Mouse (Mus musculus) limb, embryonic 15.5 days (tissue): Measurements from ENCODE around the gene Tubg2. TPM values are rescaled to one million over a fixed set of nuclear protein-coding genes. Genes with fewer than 3 reads are reported as not detected.
"Not testable (repeated sequence)": the region's sequence is repeated elsewhere in the genome, so short reads cannot be mapped to it uniquely, and the experiment has no call there.

ENCODE experiments used
- ATAC-seq: fragments of 200-750 bp; cut with Nextera tagmentation; 2 replicates; pipeline ENCODE4 v1.8.0; 2017; ENCODE audit warnings: low read depth, moderate TSS enrichment; ENCODE audit not compliant: insufficient number of reproducible peaks, low FRiP score, low TSS enrichment
- H3K27ac ChIP-seq: fragments of 300-500 bp; sonication (generic); 2 replicates; pipeline ENCODE4 v1.5.1; 2015; ENCODE audit warnings: moderate library complexity, mild to moderate bottlenecking, inconsistent platforms
- H3K27me3 ChIP-seq: fragments of 300-500 bp; sonication (generic); 2 replicates; pipeline ENCODE4 v1.6.1; 2015; ENCODE audit warnings: inconsistent platforms
- H3K36me3 ChIP-seq: fragments of 300-500 bp; sonication (generic); 2 replicates; pipeline ENCODE4 v1.6.1; 2015; ENCODE audit warnings: inconsistent platforms
- H3K4me1 ChIP-seq: fragments of 300-500 bp; sonication (generic); 2 replicates; pipeline ENCODE4 v1.6.1; 2015; ENCODE audit warnings: inconsistent platforms
- H3K4me2 ChIP-seq: fragments of 300-500 bp; sonication (generic); 2 replicates; pipeline ENCODE4 v1.6.1; 2015; ENCODE audit warnings: mild to moderate bottlenecking, inconsistent platforms
- H3K4me3 ChIP-seq: fragments of 300-500 bp; sonication (generic); 2 replicates; pipeline ENCODE4 v1.5.1; 2015; ENCODE audit warnings: mild to moderate bottlenecking, inconsistent platforms
- H3K9ac ChIP-seq: fragments of 300-500 bp; sonication (generic); 2 replicates; pipeline ENCODE4 v1.6.1; 2015; ENCODE audit warnings: inconsistent platforms
- H3K9me3 ChIP-seq: fragments of 300-500 bp; sonication (generic); 2 replicates; pipeline ENCODE4 v1.6.1; 2016; ENCODE audit warnings: inconsistent platforms
- WGBS: fragments of 180-500 bp; shearing (Covaris S2); methylation state at CpG from one replicate; pipeline ENCODE4 v1.1.7; 2015; 5-methylcytosine and 5-hydroxymethylcytosine counted together
- polyA plus RNA-seq: library from polyadenylated mRNA; unstranded; fragments of >200 nt; fragmentation: Nextera tagmentation; extraction: Ambion mirVana; gene quantifications from 2 replicates; pipeline ENCODE4 v1.2.1, GENCODE M21; 2015

Tubg2 gene
- polyA plus RNA-seq, 1 experiment from 2014 or later: 6.8 TPM

GRCm38 (mm10) chr11:101141088-101141487 lies 14.6 kb upstream of the Tubg2 start:
- Histone ChIP-seq H3K36me3 (no peaks in the 10 kb centered on the region), H3K9ac (no peak overlapping the region), H3K4me2 (no peak overlapping the region), H3K4me1 (peaks cover 16% of the 10 kb centered on the region; the same call in 1 of the 2 replicates), H3K4me3 (no peak overlapping the region), H3K27me3 (peaks cover 4% of the 10 kb centered on the region; the same call in 1 of the 2 replicates), H3K9me3 (no peaks in the 10 kb centered on the region), H3K27ac (no peak overlapping the region)
- no peak for ATAC-seq
- WGBS: 84% methylated on average over 8 of the region's 8 CpGs

DNA sequence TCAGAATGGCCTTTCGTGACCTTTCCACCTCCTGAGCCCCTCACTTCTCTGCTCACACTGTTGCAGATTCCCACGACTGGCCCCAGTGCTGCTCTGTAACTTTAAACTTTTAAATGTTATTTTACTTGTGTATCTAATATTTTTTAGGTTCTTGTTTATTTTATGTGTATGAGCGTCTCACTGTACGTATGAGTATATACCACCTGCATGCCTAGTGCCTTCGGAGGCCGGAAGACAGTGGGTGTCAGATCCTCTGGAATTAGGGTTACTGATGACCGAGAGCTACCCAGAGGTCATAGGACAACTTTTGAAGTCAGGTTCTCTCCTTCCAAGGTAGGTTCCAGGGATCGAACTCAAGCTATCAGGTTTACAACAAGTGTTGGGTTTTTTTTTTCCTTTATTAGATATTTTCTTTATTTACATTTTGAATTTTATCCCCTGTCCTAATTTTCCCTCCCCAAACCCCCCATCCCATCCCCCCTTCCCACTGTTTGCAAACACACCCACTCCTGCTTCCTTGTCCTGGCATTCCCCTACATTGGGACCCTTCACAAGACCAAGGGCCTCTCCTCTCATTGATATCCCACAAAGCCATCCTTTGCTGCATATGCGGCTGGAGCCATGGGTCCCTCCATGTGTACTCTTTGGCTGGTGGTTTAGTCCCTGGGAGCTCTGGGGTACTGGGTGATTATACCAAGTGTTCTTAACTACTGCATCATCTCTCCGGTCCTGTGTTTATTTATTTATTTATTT lies 13.3 kb upstream of the Tubg2 start:
- ATAC-seq: no peak

GRCm38 (mm10) chr11:101143338-101144225 lies 12.1 kb upstream of the Tubg2 start:
- no peak for ATAC-seq
- 23% methylated on average over 19 of the region's 19 CpGs for WGBS

More for the DNA sequence above, 13.3 kb upstream of the Tubg2 start:
- peaks cover 4% of the 10 kb centered on the region; the same call in 1 of the 2 replicates for H3K27me3 ChIP-seq
- no peak overlapping the region for H3K9ac ChIP-seq
- H3K4me3 ChIP-seq: no peak overlapping the region
- H3K4me2 ChIP-seq: no peak overlapping the region
- no peaks in the 10 kb centered on the region for H3K36me3 ChIP-seq
- H3K4me1 ChIP-seq: peaks cover 16% of the 10 kb centered on the region; the same call in 1 of the 2 replicates
- 87% methylated on average over 10 of the region's 10 CpGs for WGBS
- no peaks in the 10 kb centered on the region for H3K9me3 ChIP-seq
- no peak overlapping the region for H3K27ac ChIP-seq

DNA sequence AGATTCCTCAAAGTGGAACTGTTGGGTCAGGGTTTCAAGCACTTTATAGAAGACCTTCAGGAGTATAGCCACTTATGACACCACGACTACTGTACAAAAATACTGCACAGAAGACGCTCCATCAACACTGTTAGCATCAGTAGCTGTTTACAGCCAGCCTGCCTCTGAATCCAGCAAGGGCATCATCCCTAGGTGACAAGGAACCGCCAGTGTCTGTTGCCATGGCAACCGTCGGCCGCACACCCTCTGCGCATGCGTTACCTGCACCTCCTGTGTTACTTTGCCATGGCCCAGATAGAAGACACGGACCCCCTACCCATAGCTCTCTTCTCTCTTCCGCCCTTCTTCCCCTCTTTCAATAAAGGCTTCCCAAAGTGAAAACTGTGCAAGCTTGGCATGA lies 9.3 kb upstream of the Tubg2 start:
- no peaks in the 10 kb centered on the region for H3K9me3 ChIP-seq
- no peak for ATAC-seq
- H3K9ac ChIP-seq: no peak overlapping the region
- no peak overlapping the region for H3K4me2 ChIP-seq
- 31% methylated on average over 10 of the region's 10 CpGs for WGBS
- H3K27me3 ChIP-seq: no peaks in the 10 kb centered on the region
- H3K27ac ChIP-seq: no peak overlapping the region
- H3K4me3 ChIP-seq: no peak overlapping the region
- H3K4me1 ChIP-seq: peaks cover 15% of the 10 kb centered on the region
- no peaks in the 10 kb centered on the region for H3K36me3 ChIP-seq

More at GRCm38 (mm10) chr11:101143338-101144225, 12.1 kb upstream of the Tubg2 start:
- H3K27ac ChIP-seq: no peak overlapping the region
- peaks cover 4% of the 10 kb centered on the region; the same call in 1 of the 2 replicates for H3K27me3 ChIP-seq
- H3K36me3 ChIP-seq: no peaks in the 10 kb centered on the region
- H3K9me3 ChIP-seq: no peaks in the 10 kb centered on the region
- H3K4me1 ChIP-seq: peaks cover 16% of the 10 kb centered on the region; the same call in 1 of the 2 replicates
- H3K4me3 ChIP-seq: peak overlapping the region; percentile 16
- H3K9ac ChIP-seq: no peak overlapping the region
- peak overlapping the region; percentile 36 for H3K4me2 ChIP-seq

DNA sequence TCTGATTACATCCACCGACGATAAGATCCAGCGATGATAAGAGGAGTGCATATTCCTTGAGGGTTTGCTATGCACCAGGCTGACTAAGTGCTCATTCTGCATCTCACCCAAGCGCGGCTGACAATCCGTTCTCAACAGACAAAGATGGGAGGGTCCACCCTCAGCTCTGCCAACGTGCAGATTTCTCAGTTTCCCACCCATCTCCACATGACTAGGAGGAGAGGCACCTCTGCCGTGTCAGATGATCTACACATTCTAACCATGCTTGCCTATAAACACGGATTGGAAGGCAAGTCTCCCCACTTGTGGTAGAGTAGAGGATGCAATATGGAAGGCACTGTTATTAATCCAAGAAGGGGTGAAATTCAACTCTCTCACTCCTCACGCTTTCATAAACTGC lies 7.0 kb upstream of the Tubg2 start:
- Histone ChIP-seq H3K9ac (no peak overlapping the region), H3K9me3 (no peaks in the 10 kb centered on the region), H3K27me3 (no peaks in the 10 kb centered on the region), H3K27ac (peak overlapping the region; percentile 86), H3K4me3 (no peak overlapping the region), H3K36me3 (no peaks in the 10 kb centered on the region), H3K4me2 (no peak overlapping the region), H3K4me1 (peaks cover 14% of the 10 kb centered on the region)
- no peak for ATAC-seq
- WGBS: 46% methylated on average over 10 of the region's 10 CpGs

DNA sequence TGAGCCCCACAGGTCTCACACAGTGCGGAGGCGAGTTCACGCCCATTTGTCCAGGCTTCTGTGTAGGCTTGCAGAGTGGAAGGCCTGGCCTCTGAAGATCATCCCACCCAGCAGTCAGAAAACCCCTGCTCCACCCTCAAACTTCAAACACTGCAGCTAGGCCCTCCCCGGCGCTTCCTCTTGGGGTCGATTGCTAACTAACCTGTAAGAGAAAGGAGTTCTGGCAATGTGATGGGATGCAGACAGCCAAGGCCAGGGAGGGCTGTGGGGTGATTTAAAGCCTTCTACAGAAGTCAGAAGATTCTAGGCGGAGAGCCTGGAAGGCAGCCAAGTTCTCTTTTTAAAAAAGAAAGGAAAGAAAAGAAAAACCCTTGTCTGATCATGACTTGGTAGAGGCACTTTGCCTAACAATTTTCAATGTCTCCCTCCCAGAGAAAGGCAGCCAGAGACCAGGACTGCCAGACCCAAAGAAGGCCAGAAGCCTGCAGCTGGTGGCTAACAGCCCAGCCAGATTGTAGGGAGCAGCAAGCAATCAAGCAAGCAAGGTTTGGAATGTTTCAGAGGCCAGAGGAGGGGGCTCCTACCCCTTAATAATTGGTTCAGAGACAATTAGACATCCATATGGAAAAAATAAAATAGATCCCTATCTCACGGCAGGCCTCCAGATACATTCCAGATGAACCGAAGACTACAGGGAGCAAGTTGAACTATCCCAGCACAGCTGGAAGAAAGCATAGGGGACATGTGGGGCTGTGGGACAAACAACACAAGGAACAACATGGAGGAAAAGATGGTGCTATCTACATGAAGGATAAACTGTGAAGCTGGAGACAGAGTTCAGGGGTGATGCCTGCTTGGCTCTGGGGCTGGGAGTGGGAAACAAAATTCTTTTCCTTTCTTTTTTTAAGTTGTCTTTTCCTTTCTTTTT lies 6.3 kb upstream of the Tubg2 start:
- Histone ChIP-seq H3K36me3 (no peaks in the 10 kb centered on the region), H3K4me2 (no peak overlapping the region), H3K9ac (no peak overlapping the region), H3K27ac (peak overlapping the region; percentile 86), H3K27me3 (no peaks in the 10 kb centered on the region), H3K9me3 (no peaks in the 10 kb centered on the region), H3K4me1 (peaks cover 11% of the 10 kb centered on the region), H3K4me3 (no peak overlapping the region)
- ATAC-seq: peak; percentile 83
- WGBS: 15% methylated on average over 9 of the region's 9 CpGs

- Histone ChIP-seq H3K4me3 (no peak overlapping the region), H3K4me2 (no peak overlapping the region), H3K4me1 (peaks cover 16% of the 10 kb centered on the region), H3K27ac (no peak overlapping the region), H3K9me3 (no peaks in the 10 kb centered on the region), H3K36me3 (no peaks in the 10 kb centered on the region), H3K9ac (no peak overlapping the region), H3K27me3 (no peaks in the 10 kb centered on the region)
- ATAC-seq: no peak
- WGBS: 49% methylated on average over 2 of the region's 2 CpGs
These were observed 4.6 kb upstream of the Tubg2 start for GRCm38 (mm10) chr11:101151063-101151462.

DNA sequence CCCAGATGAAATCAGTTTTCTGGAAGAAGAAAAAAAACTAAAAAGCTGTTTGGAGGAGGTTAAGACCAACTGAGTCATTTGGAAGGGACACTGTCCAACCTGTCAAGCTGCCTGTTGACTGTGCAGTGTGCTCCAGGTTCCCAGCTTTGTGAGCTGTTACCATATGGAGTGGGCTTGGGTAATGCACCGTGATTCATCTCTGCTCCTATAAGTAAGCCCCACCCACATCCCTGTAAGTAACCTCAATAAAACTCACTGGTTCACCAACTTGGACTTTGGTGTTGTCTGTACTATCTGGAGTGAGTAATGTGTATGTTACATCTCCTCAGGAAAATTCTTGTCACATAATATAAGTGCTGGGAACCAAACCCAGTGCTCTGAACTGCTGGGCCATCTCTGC lies 2.9 kb upstream of the Tubg2 start:
- Histone ChIP-seq H3K4me3 (no peak overlapping the region), H3K4me2 (no peak overlapping the region), H3K27me3 (no peaks in the 10 kb centered on the region), H3K9me3 (no peaks in the 10 kb centered on the region), H3K27ac (no peak overlapping the region), H3K9ac (no peak overlapping the region), H3K4me1 (peaks cover 20% of the 10 kb centered on the region), H3K36me3 (no peaks in the 10 kb centered on the region)
- no peak for ATAC-seq
- WGBS: 41% methylated on average over 1 of the region's 1 CpGs

DNA sequence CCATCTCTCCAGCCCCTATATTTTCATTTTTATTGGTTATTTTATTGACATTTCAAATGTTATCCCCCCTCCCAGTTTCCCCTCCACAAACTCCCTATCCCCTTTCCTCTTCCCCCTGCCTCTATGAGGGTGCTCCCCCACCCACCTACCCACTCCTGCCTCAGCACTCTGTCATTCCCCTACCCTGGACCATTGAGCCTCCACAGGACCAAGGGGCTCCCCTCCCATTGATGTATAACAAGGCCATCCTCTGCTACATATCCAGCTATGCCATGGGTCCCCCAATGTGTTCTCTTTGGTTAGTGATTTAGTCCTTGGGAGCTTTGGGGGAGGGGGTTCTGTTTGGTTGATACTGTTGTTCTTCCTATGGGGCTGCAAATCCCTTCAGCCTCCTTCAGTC lies 1.1 kb upstream of the Tubg2 start:
- Histone ChIP-seq H3K36me3 (no peaks in the 10 kb centered on the region; the same call in 1 of the 2 replicates), H3K27ac (no peak overlapping the region), H3K9ac (no peak overlapping the region), H3K4me3 (no peak overlapping the region), H3K9me3 (no peaks in the 10 kb centered on the region), H3K4me1 (peaks cover 10% of the 10 kb centered on the region), H3K27me3 (no peaks in the 10 kb centered on the region), H3K4me2 (no peak overlapping the region)
- no peak for ATAC-seq

- 66% methylated on average over 6 of the region's 6 CpGs for WGBS
- ATAC-seq: no peak
- Histone ChIP-seq H3K4me3 (no peak overlapping the region), H3K4me1 (peaks cover 10% of the 10 kb centered on the region), H3K4me2 (no peak overlapping the region), H3K27me3 (no peaks in the 10 kb centered on the region), H3K27ac (no peak overlapping the region), H3K9me3 (no peaks in the 10 kb centered on the region), H3K36me3 (no peaks in the 10 kb centered on the region; the same call in 1 of the 2 replicates), H3K9ac (no peak overlapping the region)
These were observed 556 bp upstream of the Tubg2 start for GRCm38 (mm10) chr11:101155151-101155550.

DNA sequence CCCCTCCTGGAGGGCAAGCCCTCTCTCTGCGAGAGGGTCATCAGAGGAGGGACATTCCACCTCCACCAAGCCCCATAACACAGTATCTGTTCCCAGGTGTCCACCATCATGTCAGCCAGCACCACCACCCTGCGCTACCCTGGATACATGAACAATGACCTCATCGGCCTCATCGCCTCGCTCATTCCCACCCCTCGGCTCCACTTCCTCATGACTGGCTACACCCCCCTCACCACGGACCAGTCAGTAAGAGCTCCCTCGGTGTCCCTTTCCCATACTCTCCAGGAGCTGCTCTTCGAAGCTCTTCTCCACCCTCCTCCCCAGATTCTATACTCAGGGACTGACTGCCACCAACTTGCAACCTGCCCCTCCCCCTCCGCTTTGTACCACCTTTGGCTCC lies 4.4 kb downstream of the Tubg2 start:
- H3K36me3 ChIP-seq: peaks cover 40% of the 10 kb centered on the region
- not testable (repeated sequence) for H3K9me3 ChIP-seq, H3K4me3 ChIP-seq, H3K4me2 ChIP-seq, H3K9ac ChIP-seq, H3K27ac ChIP-seq, ATAC-seq
- peaks cover 32% of the 10 kb centered on the region for H3K4me1 ChIP-seq
- WGBS: 77% methylated on average over 10 of the region's 10 CpGs
- peaks cover 36% of the 10 kb centered on the region for H3K27me3 ChIP-seq
